Mouse (Mus musculus) kidney, postnatal 25 days (tissue): ENCODE measurements around the gene Trip4.
A peak's percentile ranks its signal among the peaks of the same experiment; 100 is the strongest.
"Not testable (repeated sequence)": the region's sequence is repeated elsewhere in the genome, so short reads cannot be mapped to it uniquely, and the experiment has no call there.

Source experiments
- DNase-seq, 2 experiments: peaks; one replicate each; pipeline ENCODE4 v3.0.0; 2021; ENCODE audit warnings: mixed read lengths in 2 of 2

Gene Trip4

GRCm38 (mm10) chr9:65791846-65792245 is 116.7 kb downstream of the Trip4 start:
- no peak for DNase-seq

- no peak for DNase-seq
Observed at GRCm38 (mm10) chr9:65791106-65791505, 117.5 kb downstream of the Trip4 start.

DNA sequence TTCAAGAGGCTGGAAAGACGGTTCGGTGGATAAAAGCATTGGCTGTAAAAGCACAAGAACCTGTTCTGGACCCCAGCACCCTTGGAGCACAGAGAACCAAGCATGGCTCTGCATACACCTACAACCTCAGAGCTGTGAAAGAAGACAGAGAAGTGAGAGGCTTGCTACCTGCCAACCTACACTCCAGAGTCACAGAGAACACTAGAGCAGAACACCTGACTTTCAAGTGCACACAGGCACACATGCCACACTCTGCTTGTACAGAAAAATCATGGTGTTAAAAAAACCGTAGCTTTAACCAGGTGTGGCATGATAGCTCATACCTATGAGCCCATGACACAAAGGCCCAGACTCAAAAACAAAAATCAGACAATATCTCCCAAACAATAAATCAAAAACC is 118.8 kb downstream of the Trip4 start:
- no peak for DNase-seq

- DNase-seq = no peak
Observed at GRCm38 (mm10) chr9:65788556-65788955, 120.0 kb downstream of the Trip4 start.

DNA sequence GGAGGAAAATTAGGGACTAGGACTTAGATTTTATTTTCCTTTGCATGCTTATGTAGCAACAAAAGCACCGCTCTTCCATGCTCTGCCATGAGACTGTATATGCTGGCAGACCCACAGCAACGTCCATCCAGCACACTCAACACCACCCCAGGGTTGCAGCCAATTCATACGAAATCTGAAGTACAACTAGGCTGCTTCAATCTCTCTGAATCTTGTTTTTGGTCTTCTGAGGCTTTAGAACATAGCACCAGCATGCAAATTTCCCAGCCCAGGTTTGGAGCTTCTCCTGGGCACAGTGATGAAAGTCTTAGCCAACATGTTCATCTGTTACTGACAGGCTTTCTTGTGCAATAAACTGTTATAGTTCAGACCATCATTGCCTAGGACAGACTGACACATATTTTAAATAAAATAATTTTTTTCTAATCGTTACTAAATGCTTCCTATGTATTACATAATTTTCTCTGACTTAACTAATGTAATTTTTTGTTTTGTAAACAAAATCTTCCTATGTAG is 120.7 kb downstream of the Trip4 start:
- no peak for DNase-seq

DNA sequence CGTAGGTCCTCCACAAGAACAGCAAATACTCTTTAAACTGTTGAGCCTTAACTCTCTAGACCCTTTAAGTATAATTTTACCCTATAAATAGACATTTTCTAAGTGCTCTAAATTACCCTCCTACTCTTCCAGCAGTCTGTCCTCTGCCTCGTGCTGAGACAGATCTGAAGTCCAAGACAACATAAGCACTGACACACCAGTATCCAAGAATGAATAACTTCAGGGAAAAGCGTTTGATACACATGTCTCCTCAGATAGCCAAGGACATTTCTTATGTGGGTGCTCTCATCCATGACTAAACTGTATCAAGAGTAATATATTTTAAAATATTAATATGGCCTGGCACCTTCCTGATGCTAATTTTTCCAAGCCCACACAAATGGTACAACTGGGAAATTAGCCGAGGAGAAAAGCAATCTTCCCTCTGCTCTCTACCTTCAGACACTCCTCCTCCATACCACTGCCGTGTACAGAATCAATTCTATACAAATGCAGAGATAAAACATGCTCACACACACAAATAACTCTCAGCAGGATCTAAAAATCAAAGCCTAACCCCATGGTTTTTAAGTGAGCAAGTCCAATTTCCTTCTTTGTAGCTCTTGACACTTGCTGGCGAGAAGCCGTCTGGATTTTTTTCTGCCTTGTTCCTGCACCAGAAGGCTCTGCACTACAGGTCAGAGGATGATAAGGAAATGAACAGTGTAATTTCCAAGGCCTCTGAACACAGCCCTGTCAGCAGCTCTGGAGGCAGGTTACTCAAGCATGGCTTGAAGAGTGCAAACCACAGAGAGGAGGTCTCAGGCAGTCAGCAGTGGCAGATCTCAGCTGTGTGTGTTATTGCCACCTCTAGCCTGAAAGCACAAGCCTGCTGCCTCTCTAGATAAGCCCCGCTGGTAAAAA is 121.5 kb downstream of the Trip4 start:
- peak; percentile 70 to 83 for DNase-seq

DNA sequence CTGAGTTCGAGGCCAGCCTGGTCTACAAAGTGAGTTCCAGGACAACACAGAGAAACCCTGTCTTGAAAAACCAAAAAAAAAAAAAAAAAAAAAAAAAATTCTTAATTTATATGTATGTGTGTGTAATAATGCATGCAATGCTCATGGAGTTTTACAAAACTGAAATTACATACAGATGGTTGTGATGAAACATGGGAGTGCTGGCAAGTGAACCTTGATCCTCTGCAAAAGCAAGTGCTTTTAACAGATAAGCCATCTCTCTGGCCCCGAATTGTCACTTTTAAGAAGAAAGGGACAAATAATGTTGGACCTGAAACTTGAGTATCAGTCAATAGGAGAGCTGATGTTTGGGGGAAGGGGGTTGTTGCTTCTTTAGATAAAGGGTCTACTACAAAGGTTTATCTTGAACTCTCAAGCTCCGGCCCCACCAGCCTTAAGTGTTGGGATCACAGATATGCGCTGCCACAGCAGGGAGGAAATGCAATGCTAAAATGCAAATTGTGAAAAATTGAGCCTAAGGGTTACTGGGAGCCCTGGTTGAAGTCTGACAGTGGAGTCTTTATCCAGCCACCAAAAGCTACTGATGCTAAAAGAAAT is 122.7 kb downstream of the Trip4 start:
- DNase-seq = no peak

GRCm38 (mm10) chr9:65779619-65780018 is 129.0 kb downstream of the Trip4 start:
- not testable (repeated sequence) for DNase-seq
